Mouse (Mus musculus): ENCODE data around the gene Neto2.

DNA sequence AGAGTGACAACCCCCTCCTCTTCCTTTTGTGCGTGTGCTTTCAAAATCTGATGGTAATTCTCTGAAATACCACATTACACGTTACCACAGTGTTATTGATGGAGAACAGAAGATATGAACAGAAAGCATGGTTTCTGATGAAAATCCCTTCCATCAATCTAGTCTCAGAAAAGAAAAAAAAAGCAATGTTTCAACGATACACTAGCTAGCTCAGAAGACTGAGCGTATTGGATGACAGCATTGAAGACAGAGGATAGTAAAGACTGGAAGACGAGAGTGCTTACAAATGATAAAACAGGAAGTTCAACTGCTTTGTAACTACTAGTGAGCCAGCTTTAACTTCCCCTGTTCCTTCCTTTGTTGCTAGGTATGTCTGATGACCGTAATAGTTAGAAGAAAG lies 76.3 kb downstream of the Neto2 start:
- TF ChIP-seq CTCF (IDR thresholded peaks at IDR 0.05), result no peak
- no peak for TF ChIP-seq EP300 (IDR thresholded peaks at IDR 0.05)

Measured in lung, postnatal 0 days (tissue).